Mouse (Mus musculus): ENCODE results near the gene Gm5105. TPM values are rescaled to one million over a fixed set of nuclear protein-coding genes. Genes with fewer than 3 reads are reported as not detected.

The Gm5105 gene
- polyA plus RNA-seq, 1 experiment from 2014 or later = 0.56 TPM

- no peak overlapping the region for H3K9ac ChIP-seq
- H3K4me2 ChIP-seq = no peak overlapping the region
- no peak overlapping the region for H3K4me3 ChIP-seq
- 59% methylated on average over 3 of the region's 3 CpGs for WGBS
- H3K9me3 ChIP-seq = no peaks in the 10 kb centered on the region
- peaks cover 36% of the 10 kb centered on the region for H3K4me1 ChIP-seq
- no peak for ATAC-seq (ENCODE audit: extremely low read depth, insufficient number of reproducible peaks, low FRiP score, low TSS enrichment)
- no peaks in the 10 kb centered on the region for H3K27me3 ChIP-seq (replicated peaks)
- peak overlapping the region; percentile 24; the same call in 1 of the 2 replicates for H3K27ac ChIP-seq (replicated peaks)
- H3K36me3 ChIP-seq = no peaks in the 10 kb centered on the region
These were observed 28.1 kb upstream of the Gm5105 start for GRCm38 (mm10) chr3:138095301-138095700.

- Histone ChIP-seq H3K36me3 (peaks cover 22% of the 10 kb centered on the region), H3K4me3 (no peak overlapping the region), H3K4me2 (no peak overlapping the region), H3K27me3 (replicated peaks) (no peaks in the 10 kb centered on the region), H3K27ac (replicated peaks) (peak overlapping the region; percentile 79), H3K4me1 (peaks cover 29% of the 10 kb centered on the region), H3K9me3 (no peaks in the 10 kb centered on the region), H3K9ac (no peak overlapping the region)
- WGBS = 64% methylated on average over 4 of the region's 4 CpGs
- no peak for ATAC-seq (ENCODE audit: extremely low read depth, insufficient number of reproducible peaks, low FRiP score, low TSS enrichment)
These were observed 16.7 kb upstream of the Gm5105 start for GRCm38 (mm10) chr3:138083896-138084295.

- WGBS = 81% methylated on average over 1 of the region's 1 CpGs
- H3K9me3 ChIP-seq = no peaks in the 10 kb centered on the region
- no peaks in the 10 kb centered on the region for H3K27me3 ChIP-seq (replicated peaks)
- no peak overlapping the region for H3K4me2 ChIP-seq
- H3K27ac ChIP-seq (replicated peaks) = peak overlapping the region; percentile 79
- no peak for ATAC-seq (ENCODE audit: extremely low read depth, insufficient number of reproducible peaks, low FRiP score, low TSS enrichment)
- H3K4me1 ChIP-seq = peaks cover 35% of the 10 kb centered on the region
- 0 out of 2 replicates have a peak overlapping the region, but pooled peaks have one; percentile 14 for H3K9ac ChIP-seq
- no peak overlapping the region for H3K4me3 ChIP-seq
- H3K36me3 ChIP-seq = peaks cover 28% of the 10 kb centered on the region
These were observed 16.0 kb upstream of the Gm5105 start for GRCm38 (mm10) chr3:138083073-138083637.

GRCm38 (mm10) chr3:138078701-138079100 is 11.5 kb upstream of the Gm5105 start:
- 0 out of 2 replicates have a peak overlapping the region, but pooled peaks have one; percentile 6 for H3K27ac ChIP-seq (replicated peaks)
- no peaks in the 10 kb centered on the region for H3K9me3 ChIP-seq
- H3K36me3 ChIP-seq = peaks cover 36% of the 10 kb centered on the region
- ATAC-seq (ENCODE audit: extremely low read depth, insufficient number of reproducible peaks, low FRiP score, low TSS enrichment) = no peak
- no peak overlapping the region for H3K4me3 ChIP-seq
- no peaks in the 10 kb centered on the region for H3K27me3 ChIP-seq (replicated peaks)
- H3K4me2 ChIP-seq = no peak overlapping the region
- H3K9ac ChIP-seq = no peak overlapping the region
- 23% methylated on average over 1 of the region's 1 CpGs for WGBS
- H3K4me1 ChIP-seq = peaks cover 53% of the 10 kb centered on the region

GRCm38 (mm10) chr3:138077476-138078340 is 10.5 kb upstream of the Gm5105 start:
- H3K9me3 ChIP-seq = no peaks in the 10 kb centered on the region
- peaks cover 36% of the 10 kb centered on the region for H3K36me3 ChIP-seq
- no peak overlapping the region for H3K9ac ChIP-seq
- 71% methylated on average over 11 of the region's 11 CpGs for WGBS
- no peaks in the 10 kb centered on the region for H3K27me3 ChIP-seq (replicated peaks)
- H3K4me2 ChIP-seq = no peak overlapping the region
- peaks cover 52% of the 10 kb centered on the region for H3K4me1 ChIP-seq
- no peak overlapping the region for H3K27ac ChIP-seq (replicated peaks)
- no peak overlapping the region for H3K4me3 ChIP-seq
- no peak for ATAC-seq (ENCODE audit: extremely low read depth, insufficient number of reproducible peaks, low FRiP score, low TSS enrichment)

- Histone ChIP-seq H3K9me3 (no peaks in the 10 kb centered on the region), H3K27me3 (replicated peaks) (no peaks in the 10 kb centered on the region), H3K4me2 (peak overlapping the region; percentile 77), H3K4me3 (peak overlapping the region; percentile 0; the same call in 1 of the 2 replicates), H3K27ac (replicated peaks) (peak overlapping the region; percentile 74), H3K9ac (peak overlapping the region; percentile 25), H3K36me3 (peaks cover 27% of the 10 kb centered on the region), H3K4me1 (peaks cover 58% of the 10 kb centered on the region)
- 35% methylated on average over 8 of the region's 8 CpGs for WGBS
- ATAC-seq (ENCODE audit: extremely low read depth, insufficient number of reproducible peaks, low FRiP score, low TSS enrichment) = no peak; the same call in 1 of the 2 replicates
These were observed 8.0 kb upstream of the Gm5105 start for GRCm38 (mm10) chr3:138075209-138075608.

- no peaks in the 10 kb centered on the region for H3K27me3 ChIP-seq (replicated peaks)
- WGBS = 88% methylated on average over 1 of the region's 1 CpGs
- peaks cover 17% of the 10 kb centered on the region for H3K36me3 ChIP-seq
- peak overlapping the region; percentile 77; the same call in 1 of the 2 replicates for H3K4me2 ChIP-seq
- H3K9me3 ChIP-seq = no peaks in the 10 kb centered on the region
- H3K27ac ChIP-seq (replicated peaks) = no peak overlapping the region
- ATAC-seq (ENCODE audit: extremely low read depth, insufficient number of reproducible peaks, low FRiP score, low TSS enrichment) = no peak
- peaks cover 68% of the 10 kb centered on the region for H3K4me1 ChIP-seq
- no peak overlapping the region for H3K4me3 ChIP-seq
- H3K9ac ChIP-seq = peak overlapping the region; percentile 52
These were observed 7.0 kb upstream of the Gm5105 start for GRCm38 (mm10) chr3:138074214-138074613.

- 53% methylated on average over 10 of the region's 10 CpGs for WGBS
- H3K4me2 ChIP-seq = peak overlapping the region; percentile 77
- 0 out of 2 replicates have a peak, but pooled peaks cover 6% of the 10 kb centered on the region for H3K36me3 ChIP-seq
- peak overlapping the region; percentile 85 for H3K9ac ChIP-seq
- H3K27me3 ChIP-seq (replicated peaks) = no peaks in the 10 kb centered on the region
- no peaks in the 10 kb centered on the region for H3K9me3 ChIP-seq
- H3K4me1 ChIP-seq = peaks cover 73% of the 10 kb centered on the region
- H3K4me3 ChIP-seq = peak overlapping the region; percentile 52
- peak overlapping the region; percentile 64 for H3K27ac ChIP-seq (replicated peaks)
- no peak for ATAC-seq (ENCODE audit: extremely low read depth, insufficient number of reproducible peaks, low FRiP score, low TSS enrichment)
These were observed 4.4 kb upstream of the Gm5105 start for GRCm38 (mm10) chr3:138071476-138072073.

- WGBS = 17% methylated on average over 1 of the region's 1 CpGs
- peak overlapping the region; percentile 77 for H3K4me2 ChIP-seq
- H3K4me3 ChIP-seq = peak overlapping the region; percentile 52
- peaks cover 78% of the 10 kb centered on the region for H3K4me1 ChIP-seq
- peak overlapping the region; percentile 64 for H3K27ac ChIP-seq (replicated peaks)
- H3K9me3 ChIP-seq = no peaks in the 10 kb centered on the region
- no peaks in the 10 kb centered on the region for H3K27me3 ChIP-seq (replicated peaks)
- H3K36me3 ChIP-seq = 0 out of 2 replicates have a peak, but pooled peaks cover 6% of the 10 kb centered on the region
- peak overlapping the region; percentile 85 for H3K9ac ChIP-seq
- no peak for ATAC-seq (ENCODE audit: extremely low read depth, insufficient number of reproducible peaks, low FRiP score, low TSS enrichment)
These were observed 3.8 kb upstream of the Gm5105 start for GRCm38 (mm10) chr3:138071004-138071403.

GRCm38 (mm10) chr3:138069756-138070511 is 2.7 kb upstream of the Gm5105 start:
- Histone ChIP-seq H3K4me3 (peak overlapping the region; percentile 52), H3K27ac (replicated peaks) (peak overlapping the region; percentile 85), H3K4me1 (peaks cover 78% of the 10 kb centered on the region), H3K36me3 (0 out of 2 replicates have a peak, but pooled peaks cover 6% of the 10 kb centered on the region), H3K9me3 (no peaks in the 10 kb centered on the region), H3K4me2 (peak overlapping the region; percentile 77), H3K27me3 (replicated peaks) (no peaks in the 10 kb centered on the region), H3K9ac (peak overlapping the region; percentile 85)
- WGBS = 46% methylated on average over 18 of the region's 18 CpGs
- ATAC-seq (ENCODE audit: extremely low read depth, insufficient number of reproducible peaks, low FRiP score, low TSS enrichment) = no peak

Data from heart, embryonic 13.5 days (tissue).